Mouse (Mus musculus) cerebellum, adult 2 months (tissue): Measurements from ENCODE around the gene P2rx1.

ENCODE experiments used
- CTCF ChIP-seq: fragments of 200-500 bp; IDR thresholded peaks from 2 replicates; pipeline ENCODE4 v1.5.1; 2011; ENCODE audit warnings: low read depth, mild to moderate bottlenecking, control low read depth, low read length, moderate library complexity, borderline replicate concordance; ENCODE audit not compliant: insufficient read depth
- POLR2A ChIP-seq: fragments of 200-500 bp; IDR thresholded peaks from 2 replicates; pipeline ENCODE4 v1.6.1; 2011; ENCODE audit warnings: low read length, control low read depth, borderline replicate concordance; ENCODE audit not compliant: insufficient read depth

DNA sequence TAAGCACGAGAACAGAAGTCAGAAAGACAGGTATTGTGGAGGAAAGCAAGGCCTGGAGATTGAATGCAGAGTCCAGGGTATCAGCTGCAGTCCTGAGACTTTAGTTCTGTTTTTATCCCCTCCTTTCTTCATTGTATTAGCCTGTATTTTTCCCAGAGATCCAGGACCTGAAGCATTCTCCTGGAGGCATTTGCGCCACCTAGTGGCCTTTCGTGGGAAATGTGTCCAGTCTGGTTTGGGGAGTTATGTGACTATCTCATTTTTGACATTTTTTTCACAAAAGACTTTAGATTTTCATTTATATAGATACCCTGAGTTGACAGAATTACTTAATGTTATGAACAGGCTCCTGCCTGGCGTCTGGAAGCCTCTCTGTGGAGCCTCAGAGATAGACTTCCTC, 50.4 kb downstream of the P2rx1 start:
- TF ChIP-seq CTCF = peak; percentile 86
- TF ChIP-seq POLR2A = no peak
